ENCODE assay signal across 8 mouse cellular contexts in genomic region chr10:12996736-12997477, GRCm38 (mm10). TPM values are rescaled to one million over a fixed set of nuclear protein-coding genes. Genes with fewer than 3 reads are reported as not detected.
DNase-seq lines count a peak whose midpoint lies in the region; ATAC-seq and TF ChIP-seq lines count a peak whose summit lies in the region.

No protein-coding gene starts in this region.

- H3K9ac ChIP-seq in forebrain, embryonic 12.5 days: no peak overlapping the region
- H3K9ac ChIP-seq in liver, postnatal 0 days (replicated peaks): no peak overlapping the region
- H3K9ac ChIP-seq in neural tube, embryonic 14.5 days (replicated peaks; ENCODE audit: low read depth, low read length): no peak overlapping the region

- H3K27me3 ChIP-seq in forebrain, embryonic 12.5 days: no peaks in the 10 kb centered on the region
- no peaks in the 10 kb centered on the region for H3K27me3 ChIP-seq in liver, postnatal 0 days (ENCODE audit: insufficient read depth, low read length)
- no peaks in the 10 kb centered on the region for H3K27me3 ChIP-seq in neural tube, embryonic 14.5 days (ENCODE audit: control insufficient read depth, insufficient read depth, low read length)
- no peaks in the 10 kb centered on the region for H3K27me3 ChIP-seq in testis, adult 2 months (ENCODE audit: control insufficient read depth, insufficient read depth, low read length)

- no peaks in the 10 kb centered on the region for H3K9me3 ChIP-seq in forebrain, embryonic 12.5 days
- H3K9me3 ChIP-seq in liver, postnatal 0 days (ENCODE audit: low read length): no peaks in the 10 kb centered on the region
- no peaks in the 10 kb centered on the region for H3K9me3 ChIP-seq in neural tube, embryonic 14.5 days (ENCODE audit: control insufficient read depth, low read length)

- no peaks in the 10 kb centered on the region for H3K4me1 ChIP-seq in forebrain, embryonic 12.5 days
- H3K4me1 ChIP-seq in liver, postnatal 0 days (ENCODE audit: insufficient read depth): no peaks in the 10 kb centered on the region
- H3K4me1 ChIP-seq in neural tube, embryonic 14.5 days (ENCODE audit: control insufficient read depth, insufficient read depth, low read length): no peaks in the 10 kb centered on the region
- H3K4me1 ChIP-seq in testis, adult 2 months (ENCODE audit: control insufficient read depth, insufficient read depth, low read length): peaks cover 3% of the 10 kb centered on the region; the same call in 1 of the 2 replicates

- H3K4me2 ChIP-seq in forebrain, embryonic 12.5 days: no peak overlapping the region
- peak overlapping the region; percentile 30; the same call in 1 of the 2 replicates for H3K4me2 ChIP-seq in liver, postnatal 0 days (ENCODE audit: low read depth, low read length)
- no peak overlapping the region for H3K4me2 ChIP-seq in neural tube, embryonic 14.5 days (ENCODE audit: low read depth, low read length)

- no peak for TF ChIP-seq EP300 in liver, postnatal 0 days (IDR thresholded peaks at IDR 0.05; ENCODE audit: low read depth)

- peak; percentile 89 for TF ChIP-seq CTCF in liver, postnatal 0 days (IDR thresholded peaks at IDR 0.05; ENCODE audit: low read depth)
- peak; percentile 64; the same call in 1 of the 2 replicates for TF ChIP-seq CTCF in testis, adult 2 months (IDR thresholded peaks at IDR 0.05; ENCODE audit: control insufficient read depth, insufficient read depth, insufficient replicate concordance, low read depth, low read length)

- no peaks in the 10 kb centered on the region for H3K36me3 ChIP-seq in forebrain, embryonic 12.5 days (replicated peaks)
- H3K36me3 ChIP-seq in liver, postnatal 0 days (replicated peaks; ENCODE audit: insufficient read depth, low read length): no peaks in the 10 kb centered on the region
- H3K36me3 ChIP-seq in neural tube, embryonic 14.5 days (ENCODE audit: control insufficient read depth, insufficient read depth, low read length): no peaks in the 10 kb centered on the region
- H3K36me3 ChIP-seq in testis, adult 2 months (ENCODE audit: control insufficient read depth, insufficient read depth, low read length): no peaks in the 10 kb centered on the region

- intact Hi-C loops in heart, postnatal 10 days (cut with DNase I): loop anchor here (5.0 kb wide), 1 partner anchor 305 kb away; no protein-coding TSS in a partner anchor

- no peak overlapping the region for H3K27ac ChIP-seq in forebrain, embryonic 12.5 days
- H3K27ac ChIP-seq in liver, postnatal 0 days (ENCODE audit: low read depth): no peak overlapping the region
- no peak overlapping the region for H3K27ac ChIP-seq in neural tube, embryonic 14.5 days (ENCODE audit: low read depth, low read length)
- H3K27ac ChIP-seq in testis, adult 2 months (ENCODE audit: control insufficient read depth, insufficient read depth, low read depth, low read length): no peak overlapping the region

- WGBS in forebrain, embryonic 12.5 days: 43% methylated on average over 17 of the region's 17 CpGs
- 43% methylated on average over 17 of the region's 17 CpGs for WGBS in liver, postnatal 0 days (ENCODE audit: insufficient replicate concordance)
- 47% methylated on average over 17 of the region's 17 CpGs for WGBS in neural tube, embryonic 14.5 days

- TF ChIP-seq POLR2A in testis, adult 2 months (IDR thresholded peaks at IDR 0.05; ENCODE audit: control insufficient read depth, low read depth, low read length): no peak

- H3K4me3 ChIP-seq in forebrain, embryonic 12.5 days (replicated peaks): no peak overlapping the region
- no peak overlapping the region for H3K4me3 ChIP-seq in liver, postnatal 0 days (ENCODE audit: low read depth, low read length)
- no peak overlapping the region for H3K4me3 ChIP-seq in neural tube, embryonic 14.5 days (ENCODE audit: low read depth, low read length)
- H3K4me3 ChIP-seq in testis, adult 2 months (ENCODE audit: control insufficient read depth, low read depth, low read length): no peak overlapping the region

- peak; percentile 83 for ATAC-seq in forebrain, embryonic 12.5 days (ENCODE audit: low FRiP score)
- ATAC-seq in liver, postnatal 0 days: peak; percentile 83
- ATAC-seq in neural tube, embryonic 14.5 days (ENCODE audit: low read depth): peak; percentile 86

- peak; percentile 80 to 86 for DNase-seq in CD8-positive naive resting alpha-beta T cell, adult 2 months (ENCODE audit: low read depth in 2 of 2, low spot score in 2 of 2)
- peak; percentile 87 for DNase-seq in c-Kit-positive CD71-positive TER-119-positive erythroid progenitor cells, embryonic 14.5 days (ENCODE audit: low spot score)
- peak; percentile 89 to 95 for DNase-seq in heart, postnatal 10 days
- DNase-seq in kidney, postnatal 4 days: peak; percentile 90 to 91
- peak; percentile 91 for DNase-seq in liver, postnatal 0 days

RNA-seq across cellular contexts. Expression of gene Sf3b5, which starts 8.2 kb away (rescaled TPM):
- 32.5 and 35.5 TPM in 2 replicates for polyA plus RNA-seq in forebrain, embryonic 12.5 days (2016; fragmentation: Nextera tagmentation; extraction: Ambion mirVana)
- 1 to 10 TPM; 7.1 to 8.0 TPM for total RNA-seq in heart, postnatal 10 days (2021)
- polyA plus RNA-seq in liver, postnatal 0 days (2015; fragmentation: Nextera tagmentation; extraction: Ambion mirVana): 14.3 and 15.5 TPM in 2 replicates
- polyA plus RNA-seq in neural tube, embryonic 14.5 days (2014; fragmentation: Nextera tagmentation; extraction: Ambion mirVana): 25.5 and 28.0 TPM in 2 replicates
- 10.5 and 14.1 TPM in 2 replicates for polyA plus RNA-seq in testis, adult 2 months (2012; rRNA removed)

RNA-seq across cellular contexts. Expression of gene Stx11, which starts 32.8 kb away (rescaled TPM):
- 1.5 and 2.0 TPM in 2 replicates for polyA plus RNA-seq in forebrain, embryonic 12.5 days (2016; fragmentation: Nextera tagmentation; extraction: Ambion mirVana)
- total RNA-seq in heart, postnatal 10 days (2021): 1 to 10 TPM; 2.7 to 2.9 TPM
- 10.3 and 11.9 TPM in 2 replicates for polyA plus RNA-seq in liver, postnatal 0 days (2015; fragmentation: Nextera tagmentation; extraction: Ambion mirVana)
- polyA plus RNA-seq in neural tube, embryonic 14.5 days (2014; fragmentation: Nextera tagmentation; extraction: Ambion mirVana): 0.66 and 3.0 TPM in 2 replicates
- 0.20 and 0.23 TPM in 2 replicates for polyA plus RNA-seq in testis, adult 2 months (2012; rRNA removed)
